Mouse (Mus musculus) erythroblast, embryonic 14.5 days (primary cell): ENCODE results near the gene Uqcrh.

Source experiments
- GATA1 ChIP-seq: IDR thresholded peaks from 2 replicates; pipeline ENCODE4 v1.6.1; 2012; ENCODE audit warnings: low read length, inconsistent platforms, mixed read lengths
- TAL1 ChIP-seq: IDR thresholded peaks from 3 replicates; pipeline ENCODE4 v1.6.1; 2012; ENCODE audit warnings: low read length, inconsistent platforms, mixed read lengths

- TF ChIP-seq GATA1 = no peak
- no peak for TF ChIP-seq TAL1
Measured at GRCm38 (mm10) chr4:116053399-116053961, 21.4 kb downstream of the Uqcrh start, which contains the start of gene Nsun4.
